ENCODE assay signal across 9 mouse cellular contexts in the genomic region with DNA sequence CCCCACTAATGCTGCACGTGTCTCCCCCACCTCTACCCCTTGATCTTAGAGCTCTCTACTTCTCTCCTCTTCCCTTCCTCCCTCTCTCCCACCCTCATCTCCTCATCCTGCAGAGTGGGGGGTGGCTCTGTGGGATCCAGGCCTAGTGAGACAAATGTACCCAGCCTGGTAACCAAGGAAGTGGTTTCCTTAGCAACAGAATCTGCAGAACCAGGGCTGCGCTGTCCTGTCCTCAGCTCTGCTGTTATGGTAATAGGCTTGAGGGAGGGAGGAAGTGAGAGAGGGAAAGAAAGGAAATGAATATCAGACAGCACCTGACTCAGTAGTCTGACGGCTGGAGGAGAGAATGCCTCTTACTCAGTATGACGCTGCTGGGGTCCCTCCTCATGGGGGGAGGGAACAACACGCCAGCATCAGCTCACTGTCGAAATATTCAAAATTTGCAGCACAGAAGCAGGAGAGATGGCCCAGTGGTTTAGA. TPM values are rescaled to one million over a fixed set of nuclear protein-coding genes. Genes with fewer than 3 reads are reported as not detected.
DNase-seq lines count a peak whose midpoint lies in the region; ATAC-seq lines count a peak whose summit lies in the region.
"Had no signal": no experiment of that assay in that cellular context is flagged by ENCODE, and none has a peak within 500 bp of the region (broad histone marks: within the 10 kb centered on the region; RNA-seq: fewer than 3 reads in every experiment).

No protein-coding gene starts in this region.

- H3K9me3 ChIP-seq in kidney, embryonic 14.5 days (ENCODE audit: control insufficient read depth, low read length): no peaks in the 10 kb centered on the region
- no peaks in the 10 kb centered on the region for H3K9me3 ChIP-seq in forebrain, embryonic 15.5 days
- no peaks in the 10 kb centered on the region for H3K9me3 ChIP-seq in neural tube, embryonic 14.5 days (ENCODE audit: control insufficient read depth, low read length)
- H3K9me3 ChIP-seq: liver, embryonic 13.5 days had no signal

- H3K27ac ChIP-seq in kidney, embryonic 14.5 days (ENCODE audit: low read depth, low read length): no peak overlapping the region
- H3K27ac ChIP-seq in forebrain, embryonic 15.5 days (replicated peaks): peak overlapping the region; percentile 88
- peak overlapping the region; percentile 67 for H3K27ac ChIP-seq in neural tube, embryonic 14.5 days (ENCODE audit: low read depth, low read length)
- H3K27ac ChIP-seq: liver, embryonic 13.5 days had no signal

- no peak overlapping the region for H3K9ac ChIP-seq in kidney, embryonic 14.5 days (ENCODE audit: low read depth, low read length)
- H3K9ac ChIP-seq in forebrain, embryonic 15.5 days (replicated peaks): no peak overlapping the region
- H3K9ac ChIP-seq in neural tube, embryonic 14.5 days (replicated peaks; ENCODE audit: low read depth, low read length): no peak overlapping the region
- H3K9ac ChIP-seq: liver, embryonic 13.5 days had no signal

- ATAC-seq in kidney, embryonic 14.5 days (ENCODE audit: low FRiP score, low TSS enrichment): peak; percentile 51
- peak; percentile 94 for ATAC-seq in forebrain, embryonic 15.5 days (replicated peaks)
- peak; percentile 91 for ATAC-seq in neural tube, embryonic 14.5 days (ENCODE audit: low read depth)

- DNase-seq in kidney, postnatal 36 days: no peak
- DNase-seq in layer of hippocampus, postnatal 14 days (ENCODE audit: low spot score in 2 of 2): peak; percentile 69 to 89
- DNase-seq in urinary bladder, adult 18-20 months (ENCODE audit: low spot score in 2 of 2): no peak
- DNase-seq in urinary bladder, postnatal 10 days (ENCODE audit: low spot score): no peak
- no peak for DNase-seq in gastrocnemius, adult 18-20 months (ENCODE audit: low spot score)
- DNase-seq: liver, embryonic 13.5 days had no signal

- H3K4me1 ChIP-seq in kidney, embryonic 14.5 days (ENCODE audit: control insufficient read depth, insufficient read depth, low read length): peaks cover 11% of the 10 kb centered on the region
- peaks cover 27% of the 10 kb centered on the region for H3K4me1 ChIP-seq in forebrain, embryonic 15.5 days
- peaks cover 25% of the 10 kb centered on the region for H3K4me1 ChIP-seq in neural tube, embryonic 14.5 days (ENCODE audit: control insufficient read depth, insufficient read depth, low read length)
- H3K4me1 ChIP-seq: liver, embryonic 13.5 days had no signal

- WGBS in kidney, embryonic 14.5 days: 18% methylated on average over 6 of the region's 6 CpGs
- WGBS in forebrain, embryonic 15.5 days: 8% methylated on average over 6 of the region's 6 CpGs
- 3% methylated on average over 6 of the region's 6 CpGs for WGBS in neural tube, embryonic 14.5 days

- no peak overlapping the region for H3K4me3 ChIP-seq in kidney, embryonic 14.5 days (ENCODE audit: low read length)
- no peak overlapping the region for H3K4me3 ChIP-seq in forebrain, embryonic 15.5 days
- no peak overlapping the region for H3K4me3 ChIP-seq in neural tube, embryonic 14.5 days (ENCODE audit: low read depth, low read length)
- H3K4me3 ChIP-seq: liver, embryonic 13.5 days had no signal

- no peaks in the 10 kb centered on the region for H3K36me3 ChIP-seq in kidney, embryonic 14.5 days (ENCODE audit: control insufficient read depth, insufficient read depth, low read length)
- H3K36me3 ChIP-seq in forebrain, embryonic 15.5 days: no peaks in the 10 kb centered on the region
- H3K36me3 ChIP-seq in neural tube, embryonic 14.5 days (ENCODE audit: control insufficient read depth, insufficient read depth, low read length): no peaks in the 10 kb centered on the region
- H3K36me3 ChIP-seq: liver, embryonic 13.5 days had no signal

- no peak overlapping the region for H3K4me2 ChIP-seq in kidney, embryonic 14.5 days (replicated peaks; ENCODE audit: low read depth, low read length)
- no peak overlapping the region for H3K4me2 ChIP-seq in forebrain, embryonic 15.5 days (replicated peaks)
- no peak overlapping the region for H3K4me2 ChIP-seq in neural tube, embryonic 14.5 days (ENCODE audit: low read depth, low read length)
- H3K4me2 ChIP-seq: liver, embryonic 13.5 days had no signal

- H3K27me3 ChIP-seq in kidney, embryonic 14.5 days (ENCODE audit: control insufficient read depth, insufficient read depth, low read length): no peaks in the 10 kb centered on the region
- no peaks in the 10 kb centered on the region for H3K27me3 ChIP-seq in forebrain, embryonic 15.5 days
- no peaks in the 10 kb centered on the region for H3K27me3 ChIP-seq in neural tube, embryonic 14.5 days (ENCODE audit: control insufficient read depth, insufficient read depth, low read length)
- H3K27me3 ChIP-seq: liver, embryonic 13.5 days had no signal

RNA-seq across cellular contexts. Expression of a gene that starts 58.4 kb away (rescaled TPM):
- polyA plus RNA-seq in kidney, embryonic 14.5 days (2014; fragmentation: Nextera tagmentation; extraction: Ambion mirVana): 3.6 and 4.9 TPM in 2 replicates
- 1.3 and 1.4 TPM in 2 replicates for polyA plus RNA-seq in forebrain, embryonic 15.5 days (2015; fragmentation: Nextera tagmentation; extraction: Ambion mirVana)
- total RNA-seq in layer of hippocampus, postnatal 14 days (2021): 1 to 10 TPM; 2.8 to 5.1 TPM
- polyA plus RNA-seq in neural tube, embryonic 14.5 days (2014; fragmentation: Nextera tagmentation; extraction: Ambion mirVana): 0.80 and 2.2 TPM in 2 replicates
- 10 to 100 TPM; 12.4 to 14.9 TPM for total RNA-seq in gastrocnemius, adult 18-20 months (2021)

Comparison
In these comparisons a context has a peak if more than half of its experiments do, and no peak if none do; other contexts are left out.
1. DNase-seq: peak in layer of hippocampus, postnatal 14 days (2 of 2); none in kidney, postnatal 36 days (0 of 2), urinary bladder, adult 18-20 months (0 of 2), urinary bladder, postnatal 10 days (single experiment) and gastrocnemius, adult 18-20 months (single experiment).
2. Peak in every context shown above with its lines, with median percentiles within 50 percentile points of each other: ATAC-seq.